Mouse (Mus musculus): ENCODE measurements around the gene Slx4ip. TPM values are rescaled to one million over a fixed set of nuclear protein-coding genes. Genes with fewer than 3 reads are reported as not detected.

Gene Slx4ip
- polyA plus RNA-seq, 1 experiment from 2014 or later = 4.5 TPM

DNA sequence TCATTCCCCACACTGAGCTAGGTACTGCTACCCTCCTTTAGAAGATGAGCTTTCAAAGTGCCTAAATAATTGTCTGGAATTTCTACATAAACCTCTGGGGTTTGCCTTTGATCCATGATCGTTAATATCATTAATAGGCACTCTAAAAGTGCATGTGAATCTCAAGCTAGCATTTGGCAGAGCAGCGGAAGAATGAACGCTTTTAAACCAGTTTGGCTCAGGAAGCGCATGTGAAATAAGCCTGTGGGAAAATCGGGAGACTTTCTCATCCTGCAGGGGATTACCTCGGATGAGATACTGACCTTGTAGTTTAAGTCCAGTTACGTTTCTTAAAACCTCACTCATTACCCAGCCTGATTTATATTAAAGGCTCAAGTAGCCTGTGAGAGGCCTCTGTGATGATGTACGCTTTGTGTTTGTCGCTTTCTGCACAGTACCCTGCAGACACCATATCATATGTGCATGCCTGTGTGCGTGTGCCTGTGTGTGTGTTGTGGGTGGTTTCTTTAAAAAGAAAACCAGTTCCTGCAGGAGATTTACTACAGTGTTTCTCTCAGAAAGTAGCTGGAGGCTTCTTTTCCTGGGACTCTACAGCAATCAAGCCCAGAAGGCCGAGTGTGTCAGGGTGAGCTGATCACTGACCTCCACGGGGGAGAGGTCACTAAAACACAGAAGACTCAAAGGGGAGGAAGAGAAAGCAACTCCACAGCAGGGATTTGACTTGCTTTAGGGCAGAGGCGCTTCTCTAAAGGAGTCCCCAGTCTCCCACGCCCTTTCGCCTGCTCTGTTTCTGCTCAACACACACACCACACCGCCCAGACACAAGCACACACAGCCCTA, 182.7 kb downstream of the Slx4ip start:
- H3K4me3 ChIP-seq = no peak overlapping the region
- no peak overlapping the region for H3K4me2 ChIP-seq
- peaks cover 3% of the 10 kb centered on the region; the same call in 1 of the 2 replicates for H3K4me1 ChIP-seq (replicated peaks)
- no peaks in the 10 kb centered on the region for H3K9me3 ChIP-seq (replicated peaks)
- no peak overlapping the region for H3K9ac ChIP-seq
- H3K27ac ChIP-seq = no peak overlapping the region
- no peak for ATAC-seq (replicated peaks; ENCODE audit: insufficient number of reproducible peaks, insufficient read depth, low FRiP score, low read depth)
- WGBS = 61% methylated on average over 16 of the region's 16 CpGs
- H3K27me3 ChIP-seq = no peaks in the 10 kb centered on the region
- no peaks in the 10 kb centered on the region for H3K36me3 ChIP-seq

DNA sequence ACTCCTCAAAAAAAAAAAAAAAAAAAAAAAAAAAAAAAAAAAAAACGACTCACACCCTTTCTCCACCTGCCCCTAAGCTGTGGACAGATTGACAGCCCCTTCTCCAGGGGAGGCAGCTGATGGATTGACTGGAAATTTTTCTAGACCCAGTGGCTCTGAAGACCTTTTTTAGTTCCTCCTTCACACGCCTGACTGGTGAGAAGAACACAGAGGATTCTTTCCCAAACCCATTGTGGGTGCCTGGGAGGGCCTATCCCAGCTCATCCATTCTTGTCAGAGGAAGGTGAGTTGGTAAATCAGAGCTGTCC, 183.2 kb downstream of the Slx4ip start:
- Histone ChIP-seq H3K9me3 (replicated peaks) (no peaks in the 10 kb centered on the region), H3K4me1 (replicated peaks) (peaks cover 3% of the 10 kb centered on the region; the same call in 1 of the 2 replicates), H3K36me3 (no peaks in the 10 kb centered on the region), H3K4me2 (no peak overlapping the region), H3K4me3 (no peak overlapping the region), H3K27ac (no peak overlapping the region), H3K27me3 (no peaks in the 10 kb centered on the region), H3K9ac (no peak overlapping the region)
- WGBS = 23% methylated on average over 2 of the region's 2 CpGs
- ATAC-seq (replicated peaks; ENCODE audit: insufficient number of reproducible peaks, insufficient read depth, low FRiP score, low read depth) = no peak

DNA sequence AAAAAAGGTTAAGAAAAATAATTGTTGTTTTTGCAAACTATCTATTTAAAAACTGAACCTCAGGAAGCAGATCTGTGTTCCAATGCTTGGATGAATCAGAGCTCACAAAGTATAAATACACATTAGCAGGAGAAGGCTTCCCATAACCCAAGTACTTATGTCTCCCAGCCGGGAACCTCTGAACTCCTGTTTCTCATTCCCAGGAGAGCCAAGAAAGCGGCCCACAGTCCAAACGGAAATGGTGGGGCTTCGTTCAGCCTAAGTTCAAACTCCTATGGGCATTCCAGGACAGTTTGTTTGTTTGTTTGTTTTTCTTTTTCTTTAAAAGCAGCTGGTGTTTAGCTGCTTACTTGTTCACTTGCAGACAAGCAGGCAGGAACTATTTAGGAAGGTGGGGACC, 187.8 kb downstream of the Slx4ip start:
- H3K4me3 ChIP-seq = no peak overlapping the region
- no peak overlapping the region for H3K27ac ChIP-seq
- no peak overlapping the region for H3K4me2 ChIP-seq
- WGBS = 64% methylated on average over 4 of the region's 4 CpGs
- H3K9ac ChIP-seq = no peak overlapping the region
- peaks cover 20% of the 10 kb centered on the region for H3K4me1 ChIP-seq (replicated peaks)
- ATAC-seq (replicated peaks; ENCODE audit: insufficient number of reproducible peaks, insufficient read depth, low FRiP score, low read depth) = no peak
- H3K27me3 ChIP-seq = no peaks in the 10 kb centered on the region
- H3K36me3 ChIP-seq = peaks cover 12% of the 10 kb centered on the region
- H3K9me3 ChIP-seq (replicated peaks) = no peaks in the 10 kb centered on the region

DNA sequence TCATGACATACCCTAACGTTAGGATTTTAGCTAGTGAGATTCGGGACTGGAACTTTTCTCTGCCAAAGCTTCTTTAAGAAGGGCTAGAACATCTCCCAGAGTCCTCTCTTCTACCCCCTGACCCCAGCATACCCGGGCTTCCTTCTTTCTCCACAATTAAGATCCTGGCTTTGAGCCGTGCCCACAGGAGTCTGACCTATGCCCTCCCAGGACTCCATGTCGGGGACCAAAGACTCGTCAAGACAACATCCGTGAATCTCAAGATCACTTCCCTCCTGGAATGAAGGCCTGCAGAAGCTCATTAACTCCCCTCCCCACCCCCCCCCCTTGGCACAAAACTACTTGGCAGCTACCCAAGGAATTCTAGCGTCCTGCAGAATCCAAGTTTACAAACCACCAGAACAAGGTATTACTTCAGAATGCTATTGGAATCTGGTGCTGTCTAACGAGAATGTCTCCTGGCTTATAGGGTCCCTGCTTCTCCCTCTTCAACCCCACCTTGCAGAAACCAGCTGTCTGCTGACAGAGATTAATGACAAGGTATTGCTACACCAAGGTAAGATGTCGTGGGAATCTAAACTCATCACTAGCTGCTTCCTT, 188.8 kb downstream of the Slx4ip start:
- Histone ChIP-seq H3K9ac (no peak overlapping the region), H3K27ac (0 out of 2 replicates have a peak overlapping the region, but pooled peaks have one; percentile 14), H3K4me3 (no peak overlapping the region), H3K27me3 (no peaks in the 10 kb centered on the region), H3K4me1 (replicated peaks) (peaks cover 18% of the 10 kb centered on the region), H3K4me2 (no peak overlapping the region), H3K9me3 (replicated peaks) (no peaks in the 10 kb centered on the region), H3K36me3 (peaks cover 21% of the 10 kb centered on the region)
- ATAC-seq (replicated peaks; ENCODE audit: insufficient number of reproducible peaks, insufficient read depth, low FRiP score, low read depth) = no peak; the same call in 1 of the 2 replicates
- 23% methylated on average over 10 of the region's 10 CpGs for WGBS

DNA sequence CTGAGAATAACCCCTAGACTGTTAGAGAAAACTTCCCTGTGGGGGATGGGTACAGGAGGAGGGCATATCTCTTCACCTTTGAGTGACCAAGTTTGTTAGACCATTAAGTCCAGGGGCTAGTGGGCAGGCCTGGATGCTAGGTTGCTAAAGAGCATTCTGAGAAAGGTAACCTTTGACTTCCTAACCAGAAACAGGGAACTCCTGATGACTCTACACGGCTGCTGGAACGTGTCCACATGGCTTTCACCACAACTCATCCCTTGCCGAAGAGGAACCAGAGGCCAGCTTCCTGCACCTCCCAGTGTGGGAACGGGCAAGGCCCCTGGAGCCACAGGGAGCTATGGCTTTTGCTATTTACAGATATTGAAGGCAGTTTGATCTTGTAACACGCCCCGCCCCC, 189.4 kb downstream of the Slx4ip start:
- Histone ChIP-seq H3K4me3 (no peak overlapping the region), H3K27me3 (no peaks in the 10 kb centered on the region), H3K4me2 (no peak overlapping the region), H3K36me3 (peaks cover 28% of the 10 kb centered on the region), H3K4me1 (replicated peaks) (peaks cover 18% of the 10 kb centered on the region), H3K27ac (0 out of 2 replicates have a peak overlapping the region, but pooled peaks have one; percentile 14), H3K9ac (no peak overlapping the region), H3K9me3 (replicated peaks) (no peaks in the 10 kb centered on the region)
- 48% methylated on average over 6 of the region's 6 CpGs for WGBS
- no peak for ATAC-seq (replicated peaks; ENCODE audit: insufficient number of reproducible peaks, insufficient read depth, low FRiP score, low read depth)

DNA sequence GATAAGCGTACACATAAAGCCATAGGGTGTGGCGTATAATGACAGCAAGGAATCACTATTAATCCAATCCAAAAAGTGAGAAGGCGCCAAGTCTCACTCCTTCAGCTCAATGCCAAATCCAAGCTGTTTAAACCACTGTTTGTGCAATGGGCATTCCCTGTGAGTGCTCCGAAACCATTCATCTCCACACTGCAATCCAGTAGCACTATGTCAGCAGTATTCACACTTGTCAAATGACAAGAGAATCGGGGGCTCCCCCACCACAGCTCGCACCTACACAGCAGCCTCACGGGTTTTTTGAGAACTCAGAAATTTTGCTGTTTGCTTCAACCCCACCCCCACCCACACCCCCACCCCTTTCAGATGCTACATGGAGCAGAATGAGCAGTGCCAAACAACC, 190.0 kb downstream of the Slx4ip start:
- no peaks in the 10 kb centered on the region for H3K9me3 ChIP-seq (replicated peaks)
- H3K36me3 ChIP-seq = peaks cover 33% of the 10 kb centered on the region
- no peak for ATAC-seq (replicated peaks; ENCODE audit: insufficient number of reproducible peaks, insufficient read depth, low FRiP score, low read depth)
- H3K4me2 ChIP-seq = no peak overlapping the region
- no peaks in the 10 kb centered on the region for H3K27me3 ChIP-seq
- 79% methylated on average over 7 of the region's 7 CpGs for WGBS
- H3K4me3 ChIP-seq = no peak overlapping the region
- no peak overlapping the region for H3K27ac ChIP-seq
- no peak overlapping the region for H3K9ac ChIP-seq
- H3K4me1 ChIP-seq (replicated peaks) = peaks cover 18% of the 10 kb centered on the region

DNA sequence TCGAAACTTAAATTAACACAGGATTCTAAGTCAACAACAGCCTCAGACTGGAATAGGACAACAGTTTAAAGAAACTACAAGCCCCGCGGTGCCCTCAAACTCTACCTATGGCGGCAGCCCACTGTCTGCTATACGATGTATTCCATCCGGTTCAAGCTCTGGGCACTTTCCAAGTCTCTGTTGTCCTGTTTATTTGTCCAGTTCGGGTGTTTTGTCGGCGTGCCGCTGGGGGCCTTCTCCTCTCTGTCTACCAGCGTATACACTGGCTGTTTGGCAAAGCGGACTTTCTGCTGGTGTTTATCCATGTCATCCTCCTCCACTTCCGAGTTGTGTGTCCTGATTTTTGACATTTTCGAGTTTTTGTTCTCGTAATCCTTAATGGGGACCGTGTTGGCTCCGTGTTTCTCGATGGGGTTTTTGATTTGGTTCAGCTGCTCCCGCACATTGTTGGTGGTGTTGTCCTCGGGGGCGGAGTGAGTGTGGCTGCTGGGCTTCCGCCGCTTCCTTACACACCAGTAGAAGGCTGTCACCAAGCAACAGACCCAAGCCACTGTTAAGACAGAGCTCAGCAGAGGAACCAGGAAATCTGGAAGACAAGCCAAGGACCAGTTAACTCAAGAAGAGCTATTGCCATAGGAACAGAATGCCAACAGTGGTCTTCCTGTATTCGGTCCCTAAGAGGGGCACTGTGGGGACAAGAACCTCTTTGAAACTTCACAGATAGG, 192.0 kb downstream of the Slx4ip start:
- no peak overlapping the region for H3K4me3 ChIP-seq
- H3K4me2 ChIP-seq = no peak overlapping the region
- 84% methylated on average over 24 of the region's 24 CpGs for WGBS
- H3K4me1 ChIP-seq (replicated peaks) = peaks cover 18% of the 10 kb centered on the region
- no peak for ATAC-seq (replicated peaks; ENCODE audit: insufficient number of reproducible peaks, insufficient read depth, low FRiP score, low read depth)
- no peaks in the 10 kb centered on the region for H3K9me3 ChIP-seq (replicated peaks)
- peaks cover 42% of the 10 kb centered on the region for H3K36me3 ChIP-seq
- no peak overlapping the region for H3K27ac ChIP-seq
- no peaks in the 10 kb centered on the region for H3K27me3 ChIP-seq
- no peak overlapping the region for H3K9ac ChIP-seq

DNA sequence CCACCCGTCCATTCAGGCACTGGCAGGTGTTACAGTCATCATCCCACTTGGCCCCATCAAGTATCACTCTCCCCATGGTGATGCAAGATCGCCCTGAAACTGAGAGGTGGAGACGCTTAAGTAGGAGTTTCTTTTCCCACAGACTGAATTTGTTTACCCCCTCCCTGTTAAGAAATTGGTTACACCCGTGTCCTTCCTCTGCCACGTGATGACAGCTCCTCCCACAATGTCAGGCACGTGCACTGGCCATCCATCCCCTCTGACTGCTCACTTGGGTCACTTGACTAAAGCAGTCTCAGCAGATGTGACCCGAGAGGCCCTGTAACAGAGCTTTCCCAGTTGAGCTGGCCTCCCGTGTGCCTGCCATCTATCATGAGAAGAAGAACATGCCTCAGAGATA, 194.2 kb downstream of the Slx4ip start:
- ATAC-seq (replicated peaks; ENCODE audit: insufficient number of reproducible peaks, insufficient read depth, low FRiP score, low read depth) = no peak
- 45% methylated on average over 8 of the region's 8 CpGs for WGBS

DNA sequence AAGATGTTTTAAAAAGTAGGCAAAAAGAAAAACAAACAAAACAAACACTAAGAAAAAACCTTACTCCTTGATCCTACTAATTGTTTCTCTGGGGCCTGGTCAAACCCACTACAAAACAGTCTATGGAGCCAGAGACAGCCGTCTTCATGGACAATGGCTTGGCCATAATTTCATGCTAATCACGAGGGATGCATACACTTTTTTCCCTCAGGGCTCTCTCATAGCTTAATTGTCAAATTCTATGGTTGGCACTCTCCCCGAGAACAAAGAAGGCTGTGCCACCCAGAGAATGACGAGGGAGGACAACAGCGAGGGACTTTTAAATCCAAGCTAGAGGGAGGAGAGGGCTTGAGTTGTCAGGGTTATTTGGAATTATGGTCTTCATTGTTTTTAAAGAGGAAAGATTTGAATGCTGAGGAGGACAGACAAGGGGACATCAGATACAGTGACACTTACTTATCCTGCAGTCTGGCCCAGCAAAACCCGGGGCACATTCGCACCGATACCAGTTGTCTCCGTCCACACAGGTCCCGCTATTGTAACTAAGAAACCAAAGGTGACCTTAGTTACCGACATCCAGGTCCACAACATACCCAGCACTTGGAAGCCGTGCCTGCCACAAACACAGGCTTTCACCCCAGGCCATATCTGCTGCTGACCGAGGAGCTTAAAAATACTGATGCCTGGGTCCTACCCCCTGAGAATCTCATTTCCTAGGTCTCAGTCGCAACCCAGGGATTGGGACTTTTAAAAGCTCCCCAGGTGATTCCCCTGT, 195.8 kb downstream of the Slx4ip start:
- Histone ChIP-seq H3K36me3 (peaks cover 78% of the 10 kb centered on the region), H3K4me1 (replicated peaks) (no peaks in the 10 kb centered on the region), H3K9ac (no peak overlapping the region), H3K27ac (no peak overlapping the region), H3K9me3 (replicated peaks) (no peaks in the 10 kb centered on the region), H3K4me3 (no peak overlapping the region), H3K27me3 (no peaks in the 10 kb centered on the region), H3K4me2 (no peak overlapping the region)
- ATAC-seq (replicated peaks; ENCODE audit: insufficient number of reproducible peaks, insufficient read depth, low FRiP score, low read depth) = no peak
- WGBS = 86% methylated on average over 14 of the region's 14 CpGs

More for the DNA sequence above, 194.2 kb downstream of the Slx4ip start:
- peaks cover 9% of the 10 kb centered on the region for H3K4me1 ChIP-seq (replicated peaks)
- no peak overlapping the region for H3K27ac ChIP-seq
- no peak overlapping the region for H3K4me2 ChIP-seq
- H3K9me3 ChIP-seq (replicated peaks) = no peaks in the 10 kb centered on the region
- peaks cover 62% of the 10 kb centered on the region for H3K36me3 ChIP-seq
- no peak overlapping the region for H3K4me3 ChIP-seq
- no peaks in the 10 kb centered on the region for H3K27me3 ChIP-seq
- no peak overlapping the region for H3K9ac ChIP-seq

DNA sequence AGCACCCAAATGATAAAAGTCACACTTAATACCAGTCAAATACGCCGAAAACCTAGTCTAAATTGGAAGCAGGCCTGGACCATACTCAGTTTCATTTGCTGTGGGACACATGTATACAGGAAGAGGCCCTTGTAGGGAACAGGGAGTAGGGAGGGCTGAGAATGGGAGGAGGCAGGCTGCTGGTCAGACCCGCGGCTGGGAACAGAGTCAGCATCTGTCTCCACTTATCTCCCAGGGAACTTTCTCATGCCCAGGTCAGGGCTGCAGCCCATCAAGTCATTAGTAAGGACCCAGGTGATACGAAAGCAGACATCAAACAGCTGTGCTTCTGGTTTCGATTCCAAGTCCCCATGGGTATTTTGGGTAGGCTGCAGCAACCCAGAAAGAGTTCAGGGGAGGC, 196.7 kb downstream of the Slx4ip start:
- Histone ChIP-seq H3K36me3 (peaks cover 77% of the 10 kb centered on the region), H3K4me1 (replicated peaks) (peaks cover 3% of the 10 kb centered on the region; the same call in 1 of the 2 replicates), H3K9me3 (replicated peaks) (no peaks in the 10 kb centered on the region), H3K4me3 (no peak overlapping the region), H3K4me2 (no peak overlapping the region), H3K9ac (no peak overlapping the region), H3K27ac (no peak overlapping the region), H3K27me3 (no peaks in the 10 kb centered on the region)
- WGBS = 60% methylated on average over 6 of the region's 6 CpGs
- ATAC-seq (replicated peaks; ENCODE audit: insufficient number of reproducible peaks, insufficient read depth, low FRiP score, low read depth) = no peak

Data from heart, embryonic 15.5 days (tissue).